Mouse (Mus musculus) 416B (cell line): ENCODE data around the gene Ccdc120.
A peak's percentile ranks its signal among the peaks of the same experiment; 100 is the strongest.

Source experiments
- DNase-seq: peaks from one replicate; pipeline ENCODE4 v3.0.0; 2011; ENCODE audit warnings: low read depth

Ccdc120 gene

GRCm38 (mm10) chrX:7692862-7693261 is 57.8 kb downstream of the Ccdc120 start:
- peak; percentile 68 for DNase-seq

DNA sequence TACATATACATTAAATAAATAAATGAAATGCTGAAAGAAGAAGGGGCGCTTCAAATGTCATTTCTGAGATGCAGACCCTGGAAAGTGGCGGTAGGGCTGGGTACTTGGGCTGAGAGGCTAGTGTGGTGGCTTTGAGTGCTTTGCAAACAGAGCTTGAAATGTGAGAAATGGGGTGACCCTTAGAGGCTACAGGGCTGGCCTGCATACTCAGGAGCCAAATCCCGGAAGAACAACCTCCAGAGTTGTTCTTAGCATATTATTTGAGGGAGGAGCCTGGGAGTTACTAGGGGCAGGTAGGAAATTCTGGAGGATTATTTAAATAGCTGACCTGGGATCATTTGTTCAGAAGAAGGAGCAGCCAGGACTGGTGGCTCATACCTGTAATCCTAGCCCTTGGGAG is 60.2 kb downstream of the Ccdc120 start:
- no peak for DNase-seq

- no peak for DNase-seq
Measured at GRCm38 (mm10) chrX:7688321-7688720, 62.4 kb downstream of the Ccdc120 start.
